Mouse (Mus musculus) liver, embryonic 16.5 days (tissue): Measurements from ENCODE around the gene Acsbg2. TPM values are rescaled to one million over a fixed set of nuclear protein-coding genes. Genes with fewer than 3 reads are reported as not detected.

ENCODE experiments used
- ATAC-seq: fragments of 200-750 bp; cut with Nextera tagmentation; 2 replicates; pipeline ENCODE4 v1.8.0; 2017; ENCODE audit warnings: low read depth, mild to moderate bottlenecking, moderate number of reproducible peaks, moderate library complexity
- H3K27ac ChIP-seq: fragments of 300-500 bp; sonication (generic); 2 replicates; pipeline ENCODE4 v1.5.1; 2014; ENCODE audit warnings: mild to moderate bottlenecking, low read length
- H3K27me3 ChIP-seq: fragments of 300-500 bp; sonication (generic); 2 replicates; pipeline ENCODE4 v1.6.1; 2014; ENCODE audit warnings: low read depth, low read length, mixed read lengths; ENCODE audit not compliant: control insufficient read depth, insufficient read depth
- H3K36me3 ChIP-seq: fragments of 300-500 bp; sonication (generic); 2 replicates; pipeline ENCODE4 v1.6.1; 2014; ENCODE audit warnings: mild to moderate bottlenecking; ENCODE audit not compliant: control insufficient read depth, insufficient read depth
- H3K4me1 ChIP-seq: fragments of 300-500 bp; sonication (generic); 2 replicates; pipeline ENCODE4 v1.6.1; 2014; ENCODE audit warnings: low read depth, low read length, mixed read lengths; ENCODE audit not compliant: control insufficient read depth
- H3K4me2 ChIP-seq: fragments of 300-500 bp; sonication (generic); 2 replicates; pipeline ENCODE4 v1.6.1; 2014; ENCODE audit warnings: low read depth, low read length, mixed read lengths
- H3K4me3 ChIP-seq: fragments of 300-500 bp; sonication (generic); 2 replicates; pipeline ENCODE4 v1.5.1; 2014; ENCODE audit warnings: low read depth, mild to moderate bottlenecking, low read length
- H3K9ac ChIP-seq: fragments of 300-500 bp; sonication (generic); 2 replicates; pipeline ENCODE4 v1.6.1; 2014; ENCODE audit warnings: low read depth, low read length
- H3K9me3 ChIP-seq: fragments of 300-500 bp; sonication (generic); replicated peaks from 2 replicates; pipeline ENCODE4 v1.6.1; 2016; ENCODE audit warnings: low read length; ENCODE audit not compliant: control insufficient read depth
- WGBS: fragments of 180-500 bp; shearing (Covaris S2); extraction: QIAGEN DNeasy Blood & Tissue Kit; methylation state at CpG from one replicate; pipeline ENCODE4 v1.1.7; 2014; ENCODE audit not compliant: insufficient replicate concordance; 5-methylcytosine and 5-hydroxymethylcytosine counted together
- polyA plus RNA-seq: library from polyadenylated mRNA; unstranded; fragments of >200 nt; fragmentation: Nextera tagmentation; extraction: Ambion mirVana; gene quantifications from 2 replicates; pipeline ENCODE4 v1.2.1, GENCODE M21; 2015

The Acsbg2 gene
- polyA plus RNA-seq, 1 experiment from 2014 or later, result not detected

DNA sequence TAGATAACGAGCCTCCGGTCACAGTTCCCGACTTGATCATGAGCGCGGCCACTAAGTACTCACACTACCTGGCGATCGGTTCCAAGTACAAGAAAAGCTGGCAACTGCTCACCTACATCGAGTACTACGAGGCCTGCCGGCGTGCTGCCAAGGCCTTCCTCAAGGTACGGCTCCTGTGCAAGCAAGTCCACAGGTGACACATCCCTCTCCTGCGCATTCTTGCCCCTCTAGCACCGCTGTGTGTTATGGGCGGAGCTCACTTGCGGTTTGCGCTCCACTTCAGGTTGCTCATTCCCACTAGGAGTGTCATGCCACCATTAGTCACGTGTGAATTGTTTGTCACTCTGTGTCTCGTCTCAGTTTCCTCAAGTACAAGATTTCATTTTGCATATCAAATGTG, 3.2 kb upstream of the Acsbg2 start:
- Histone ChIP-seq H3K4me1 (no peaks in the 10 kb centered on the region), H3K9me3 (no peaks in the 10 kb centered on the region), H3K9ac (no peak overlapping the region), H3K4me2 (no peak overlapping the region), H3K36me3 (no peaks in the 10 kb centered on the region), H3K27ac (no peak overlapping the region), H3K4me3 (no peak overlapping the region), H3K27me3 (no peaks in the 10 kb centered on the region)
- no peak for ATAC-seq
- 83% methylated on average over 19 of the region's 19 CpGs for WGBS

DNA sequence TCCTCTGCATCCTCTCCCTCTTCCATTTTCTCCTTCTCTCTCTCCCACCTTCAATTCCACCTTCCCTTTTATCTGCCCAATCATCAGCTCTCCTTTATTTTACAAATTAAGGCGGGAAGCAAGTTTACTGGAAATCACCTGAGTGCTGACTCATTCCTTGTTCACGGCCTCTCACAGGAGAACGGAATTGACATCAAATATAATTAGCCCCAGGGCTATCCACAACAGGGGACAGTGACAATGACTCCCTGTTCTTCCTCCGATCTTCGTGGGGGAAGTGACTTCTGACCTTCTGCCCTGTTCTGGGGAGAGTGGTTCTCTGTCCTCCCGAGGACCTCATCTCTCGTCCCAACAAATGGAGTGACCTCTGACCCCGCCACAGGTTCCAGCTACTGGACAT, 2.7 kb upstream of the Acsbg2 start:
- Histone ChIP-seq H3K36me3 (no peaks in the 10 kb centered on the region), H3K27me3 (no peaks in the 10 kb centered on the region), H3K4me3 (no peak overlapping the region), H3K4me2 (no peak overlapping the region), H3K9ac (no peak overlapping the region), H3K9me3 (no peaks in the 10 kb centered on the region), H3K4me1 (no peaks in the 10 kb centered on the region), H3K27ac (no peak overlapping the region)
- ATAC-seq, result no peak
- 52% methylated on average over 8 of the region's 8 CpGs for WGBS

DNA sequence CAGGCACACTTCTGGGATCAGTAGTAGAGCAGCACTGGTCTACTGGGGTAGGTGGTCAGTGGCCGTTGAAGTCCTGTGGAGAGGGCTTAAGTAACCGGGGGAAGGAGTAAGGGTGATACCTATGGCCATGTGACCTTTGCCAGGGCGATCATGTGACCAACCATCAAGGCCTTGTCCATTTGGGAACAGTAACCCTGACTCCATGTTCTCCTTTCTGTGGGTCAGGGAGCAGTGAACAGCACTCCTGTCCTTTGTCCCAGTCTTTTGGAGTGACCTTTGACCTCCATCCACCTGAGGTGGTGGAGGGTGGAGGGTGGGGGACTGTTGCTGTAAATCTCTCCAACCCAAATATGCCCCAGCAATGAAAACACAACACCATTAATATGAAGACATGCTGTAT, 2.2 kb upstream of the Acsbg2 start:
- ATAC-seq, result no peak
- Histone ChIP-seq H3K9me3 (no peaks in the 10 kb centered on the region), H3K4me3 (no peak overlapping the region), H3K27ac (no peak overlapping the region), H3K9ac (no peak overlapping the region), H3K36me3 (no peaks in the 10 kb centered on the region), H3K4me1 (no peaks in the 10 kb centered on the region), H3K27me3 (no peaks in the 10 kb centered on the region), H3K4me2 (no peak overlapping the region)
- WGBS, result 67% methylated on average over 3 of the region's 3 CpGs

DNA sequence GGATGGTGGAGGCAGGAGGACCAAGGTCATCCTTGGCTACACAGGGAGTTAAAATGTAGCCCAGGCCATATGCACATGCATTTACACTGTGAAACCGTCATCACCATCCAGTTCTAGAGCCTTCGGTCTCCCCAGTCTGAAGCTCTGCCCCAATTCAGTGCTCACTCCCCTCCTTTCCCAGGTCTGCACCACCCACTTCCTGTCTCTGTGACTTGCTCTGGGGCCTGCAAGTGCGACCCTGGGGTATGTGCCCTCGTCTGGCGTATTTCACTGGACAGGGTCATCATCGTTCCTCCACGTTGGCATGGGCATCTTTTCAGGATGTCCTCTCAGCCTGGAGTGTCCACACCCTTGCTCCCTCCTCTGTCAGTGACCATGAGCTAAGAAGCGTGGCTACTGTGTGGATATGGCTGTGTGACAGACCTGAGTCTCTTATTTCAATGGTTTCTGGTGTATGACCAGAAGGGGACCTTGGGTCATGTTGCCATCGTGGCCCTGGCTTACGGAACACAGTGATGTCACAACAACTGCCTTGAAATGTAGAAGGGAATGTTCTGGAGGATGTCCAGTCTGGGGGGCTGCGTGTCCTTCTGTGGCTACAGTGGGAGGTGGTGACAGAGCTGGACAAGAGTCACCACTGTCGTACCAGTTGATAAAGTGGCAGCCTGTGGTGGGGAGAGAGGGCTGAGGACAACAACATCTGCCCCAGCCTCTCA, 847 bp upstream of the Acsbg2 start, which contains the start of gene 1700061G19Rik:
TSS of gene 1700061G19Rik (plus strand) at position 542 of the 716 bp plus-strand sequence.
- Histone ChIP-seq H3K4me2 (no peak within 1 kb of the TSS), H3K9me3 (no peaks in the 10 kb centered on the region), H3K36me3 (no peaks in the 10 kb centered on the region), H3K27ac (no peak within 1 kb of the TSS), H3K27me3 (no peaks in the 10 kb centered on the region), H3K4me1 (no peaks in the 10 kb centered on the region), H3K9ac (no peak within 1 kb of the TSS), H3K4me3 (no peak within 1 kb of the TSS)
- 64% methylated on average over 12 of the region's 12 CpGs for WGBS
- no peak for ATAC-seq

DNA sequence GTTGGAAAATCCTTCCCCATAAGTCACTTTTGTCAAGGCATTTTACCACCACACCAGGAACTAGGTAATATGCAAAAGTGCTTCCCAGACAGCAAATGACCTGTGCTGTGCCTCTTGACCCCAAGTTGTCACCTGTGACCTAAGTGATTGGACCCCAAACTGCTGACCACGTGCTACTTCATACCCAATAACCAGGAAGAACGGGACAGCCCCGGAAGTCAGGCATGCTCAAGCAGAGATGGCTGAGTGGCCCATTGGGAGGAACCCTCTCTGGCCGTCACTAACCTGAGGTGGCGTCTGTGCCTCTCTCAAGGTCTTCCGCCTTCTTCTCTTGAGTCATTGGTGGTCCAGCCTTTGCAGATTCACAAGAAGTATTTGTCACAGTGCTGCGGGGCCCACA, 1.7 kb downstream of the Acsbg2 start:
- Histone ChIP-seq H3K4me3 (no peak overlapping the region), H3K36me3 (no peaks in the 10 kb centered on the region), H3K4me1 (no peaks in the 10 kb centered on the region), H3K9ac (no peak overlapping the region), H3K4me2 (no peak overlapping the region), H3K27me3 (no peaks in the 10 kb centered on the region), H3K9me3 (no peaks in the 10 kb centered on the region), H3K27ac (no peak overlapping the region)
- ATAC-seq, result no peak
- WGBS, result 51% methylated on average over 7 of the region's 7 CpGs

DNA sequence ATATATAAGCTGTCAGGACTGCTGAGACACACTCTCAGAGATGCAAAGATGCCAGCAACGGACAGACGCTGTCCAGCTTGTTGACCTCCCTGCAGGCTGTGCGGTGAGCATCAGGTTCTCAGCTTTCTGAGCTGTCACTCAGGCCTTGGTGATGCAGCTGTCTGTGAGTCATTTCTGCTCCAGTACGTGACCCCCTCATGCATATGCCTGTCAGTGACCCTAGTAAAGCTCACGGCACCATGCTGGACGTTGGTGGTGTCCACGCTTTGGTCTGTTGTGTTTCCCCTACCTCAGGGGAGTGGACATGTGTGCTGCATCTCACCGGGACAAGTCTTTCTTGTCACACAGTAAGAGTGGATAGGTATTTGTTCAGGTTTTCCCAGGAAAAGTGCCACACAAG, 2.5 kb downstream of the Acsbg2 start:
- Histone ChIP-seq H3K4me3 (no peak overlapping the region), H3K4me1 (no peaks in the 10 kb centered on the region), H3K36me3 (no peaks in the 10 kb centered on the region), H3K9me3 (no peaks in the 10 kb centered on the region), H3K9ac (no peak overlapping the region), H3K27me3 (no peaks in the 10 kb centered on the region), H3K27ac (no peak overlapping the region), H3K4me2 (no peak overlapping the region)
- no peak for ATAC-seq
- WGBS, result 67% methylated on average over 8 of the region's 8 CpGs

DNA sequence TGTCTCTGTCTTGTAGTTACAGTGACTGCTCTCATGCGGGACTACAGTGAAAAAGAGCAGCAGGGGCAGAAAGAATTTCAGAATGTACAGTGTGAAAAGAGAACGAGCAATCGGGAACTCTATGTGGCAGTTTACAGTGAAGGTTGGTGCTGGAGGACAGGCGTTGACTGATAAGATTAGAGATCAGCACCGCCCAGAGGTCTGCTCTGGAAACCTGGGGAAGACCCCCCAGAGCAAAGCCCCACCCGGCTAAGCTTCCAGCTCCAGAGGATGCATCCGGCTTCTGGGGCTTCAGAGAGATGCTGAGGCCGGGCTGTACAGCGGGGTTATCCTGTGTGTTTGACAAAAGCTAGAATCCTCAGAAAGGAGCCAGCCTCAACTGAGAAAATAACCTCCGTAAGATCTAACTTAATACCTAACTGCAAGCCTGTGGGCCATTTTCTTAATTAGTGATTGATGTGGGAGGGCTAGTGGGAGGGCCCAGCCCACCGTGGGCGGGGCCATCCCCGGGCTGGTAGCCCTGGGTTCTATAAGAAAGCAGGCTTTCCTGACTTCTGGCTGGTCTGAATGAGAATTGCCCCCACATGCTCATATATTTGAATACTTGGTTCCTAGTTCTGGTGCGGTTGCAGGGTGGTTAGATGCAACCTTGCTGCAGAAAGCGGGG, 3.8 kb downstream of the Acsbg2 start:
- no peak overlapping the region for H3K9ac ChIP-seq
- no peaks in the 10 kb centered on the region for H3K36me3 ChIP-seq
- H3K4me3 ChIP-seq, result no peak overlapping the region
- H3K27me3 ChIP-seq, result no peaks in the 10 kb centered on the region
- H3K27ac ChIP-seq, result no peak overlapping the region
- no peaks in the 10 kb centered on the region for H3K4me1 ChIP-seq
- 47% methylated on average over 15 of the region's 15 CpGs for WGBS
- no peak overlapping the region for H3K4me2 ChIP-seq
- H3K9me3 ChIP-seq, result no peaks in the 10 kb centered on the region; the same call in 1 of the 2 replicates
- ATAC-seq, result no peak

DNA sequence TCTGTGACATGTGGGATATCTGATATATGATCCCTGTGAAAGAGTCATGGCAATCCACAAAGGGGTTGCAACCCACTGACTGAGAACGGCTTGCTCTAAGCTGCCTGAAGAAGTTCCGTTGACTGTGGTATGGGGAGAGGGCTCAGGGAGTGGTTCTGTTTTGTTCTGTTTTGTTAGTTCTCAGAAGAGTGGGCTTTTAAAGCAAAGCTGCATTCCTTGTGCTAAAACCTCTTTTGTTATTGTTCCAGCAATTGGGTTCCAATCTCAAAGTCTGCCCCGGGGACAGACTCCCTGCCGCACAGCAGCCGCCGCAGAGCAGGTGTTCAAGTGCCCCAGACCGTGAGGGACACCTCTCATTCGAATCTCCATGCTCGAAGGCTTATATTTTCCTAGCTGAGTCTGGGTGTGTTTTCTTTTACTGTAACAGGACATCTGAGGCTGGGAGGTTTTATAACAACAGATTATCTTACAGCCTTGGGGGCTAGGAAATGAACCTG, 4.7 kb downstream of the Acsbg2 start:
- no peaks in the 10 kb centered on the region for H3K4me1 ChIP-seq
- ATAC-seq, result no peak

DNA sequence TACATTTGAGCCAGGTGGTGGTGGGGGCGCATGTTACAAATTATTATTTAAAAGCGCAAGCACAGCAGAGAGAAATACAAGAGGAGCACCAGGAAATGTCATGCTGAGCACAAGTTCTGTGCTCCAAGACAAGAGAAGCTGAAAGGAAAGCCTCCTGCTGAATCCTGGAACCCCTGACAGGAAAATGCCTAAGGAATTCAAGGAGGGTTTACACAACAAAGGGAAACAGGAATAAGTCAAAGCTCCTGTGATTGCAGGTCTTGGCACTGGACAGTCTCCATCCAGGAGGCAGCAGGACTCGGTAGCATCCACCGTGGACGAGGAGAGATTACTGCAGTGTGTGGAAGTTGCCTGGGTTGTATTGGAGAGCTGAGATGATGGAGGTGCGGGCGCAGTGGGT, 8.2 kb downstream of the Acsbg2 start:
- H3K9me3 ChIP-seq, result no peaks in the 10 kb centered on the region; the same call in 1 of the 2 replicates
- WGBS, result 82% methylated on average over 7 of the region's 7 CpGs
- no peak for ATAC-seq

More for the DNA sequence above, 4.7 kb downstream of the Acsbg2 start:
- WGBS, result 83% methylated on average over 9 of the region's 9 CpGs
- H3K27me3 ChIP-seq, result no peaks in the 10 kb centered on the region
- no peak overlapping the region for H3K27ac ChIP-seq
- no peaks in the 10 kb centered on the region for H3K36me3 ChIP-seq
- no peak overlapping the region for H3K9ac ChIP-seq
- no peak overlapping the region for H3K4me2 ChIP-seq
- H3K4me3 ChIP-seq, result no peak overlapping the region
- H3K9me3 ChIP-seq, result no peaks in the 10 kb centered on the region; the same call in 1 of the 2 replicates

More for the DNA sequence above, 8.2 kb downstream of the Acsbg2 start:
- H3K9ac ChIP-seq, result no peak overlapping the region
- H3K4me2 ChIP-seq, result no peak overlapping the region
- no peaks in the 10 kb centered on the region for H3K27me3 ChIP-seq
- no peaks in the 10 kb centered on the region for H3K36me3 ChIP-seq
- no peak overlapping the region for H3K4me3 ChIP-seq
- no peak overlapping the region for H3K27ac ChIP-seq
- no peaks in the 10 kb centered on the region; the same call in 1 of the 2 replicates for H3K4me1 ChIP-seq
